Mouse (Mus musculus): ENCODE measurements around the gene Tars. TPM values are rescaled to one million over a fixed set of nuclear protein-coding genes. Genes with fewer than 3 reads are reported as not detected.
A peak's percentile ranks its signal among the peaks of the same experiment; 100 is the strongest.

Gene Tars
- 27.6 and 38.9 TPM in 2 replicates for total RNA-seq (2014; rRNA removed)
- 35.0 and 36.5 TPM in 2 replicates for polyA plus RNA-seq (2015; fragmentation: Nextera tagmentation; extraction: Ambion mirVana)

DNA sequence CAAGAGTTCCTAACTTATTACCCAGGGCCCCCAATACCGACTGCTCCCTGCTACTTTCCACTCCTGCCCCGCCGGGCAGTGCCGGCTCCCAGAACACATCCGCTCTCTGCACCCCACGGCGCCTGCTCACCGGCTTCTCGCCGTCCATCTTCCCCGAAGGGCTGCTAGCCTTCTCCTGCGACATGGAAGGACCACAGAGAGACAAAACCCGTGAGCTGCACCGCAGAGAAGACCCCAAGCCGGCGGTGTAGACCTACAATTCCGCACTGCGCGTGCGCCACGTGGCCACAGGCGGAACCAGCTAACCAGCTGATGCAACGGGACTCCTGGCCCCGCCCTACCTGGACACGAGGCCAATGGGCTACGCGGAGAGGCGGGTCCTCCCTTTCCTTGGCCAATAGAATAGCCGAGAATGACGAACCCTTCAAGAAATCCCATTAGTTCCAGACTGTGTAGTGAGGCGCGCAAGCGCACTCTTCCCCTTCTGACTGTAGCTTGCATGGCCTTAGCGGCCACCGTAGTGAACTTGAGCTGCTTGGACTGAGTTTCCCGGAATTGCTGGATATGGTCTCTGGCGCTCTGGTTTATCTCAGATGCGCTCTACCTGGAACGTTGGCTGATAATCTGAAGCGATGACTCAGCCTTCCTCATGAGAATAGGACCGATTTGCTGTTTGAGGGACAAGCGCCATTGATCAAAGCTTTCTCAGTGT is at the start of gene Tars:
Tars (minus strand) TSS at position 310 of the 712 bp plus-strand sequence.
- peak; percentile 100 for ATAC-seq

DNA sequence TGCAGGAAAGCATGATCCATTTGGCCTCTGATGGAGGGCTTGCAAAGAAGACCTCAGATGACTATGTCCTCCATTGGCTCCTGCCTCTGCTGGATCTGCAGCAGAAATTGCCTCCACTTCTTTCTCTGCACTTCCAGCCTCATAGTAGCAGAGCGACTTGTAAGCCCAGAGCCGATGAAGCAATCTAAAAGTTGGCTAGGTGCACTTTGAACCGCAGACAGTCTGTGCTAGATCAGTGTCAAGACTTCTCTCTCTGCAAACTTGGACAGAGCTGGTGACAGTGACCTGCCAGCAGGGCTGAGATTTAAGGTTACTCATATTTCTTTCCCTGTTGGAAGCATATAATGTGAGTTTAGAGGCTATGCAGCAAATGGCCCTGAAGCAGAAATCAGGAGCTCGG is 37.9 kb upstream of the Tars start:
- no peak for TF ChIP-seq CTCF (IDR thresholded peaks at IDR 0.05; ENCODE audit: low read depth)
- Histone ChIP-seq H3K27ac (ENCODE audit: low read depth, low read length) (no peak overlapping the region), H3K4me3 (ENCODE audit: low read depth, low read length) (no peak overlapping the region), H3K27me3 (ENCODE audit: insufficient read depth, low read length) (no peaks in the 10 kb centered on the region), H3K9me3 (ENCODE audit: low read length) (no peaks in the 10 kb centered on the region), H3K4me2 (ENCODE audit: low read depth) (no peak overlapping the region), H3K9ac (no peak overlapping the region), H3K36me3 (ENCODE audit: insufficient read depth) (no peaks in the 10 kb centered on the region), H3K4me1 (ENCODE audit: insufficient read depth) (no peaks in the 10 kb centered on the region)
- WGBS = 95% methylated on average over 4 of the region's 4 CpGs
- DNase-seq (no peak), ATAC-seq (no peak)

More for the DNA sequence above, at the start of gene Tars:
- H3K4me3 ChIP-seq (ENCODE audit: low read depth, low read length) = peak within 1 kb of the TSS; percentile 83
- peak within 1 kb of the TSS; percentile 29; the same call in 1 of the 2 replicates for H3K27ac ChIP-seq (ENCODE audit: low read depth, low read length)
- DNase-seq = peak; percentile 99
- H3K9me3 ChIP-seq (ENCODE audit: low read length) = no peaks in the 10 kb centered on the region
- peak within 1 kb of the TSS; percentile 67 for H3K4me2 ChIP-seq (ENCODE audit: low read depth)
- TF ChIP-seq CTCF (IDR thresholded peaks at IDR 0.05; ENCODE audit: low read depth) = peak; percentile 34; the same call in 1 of the 2 replicates
- H3K36me3 ChIP-seq (ENCODE audit: insufficient read depth) = 0 out of 2 replicates have a peak, but pooled peaks cover 4% of the 10 kb centered on the region
- H3K9ac ChIP-seq = peak within 1 kb of the TSS; percentile 70
- peaks cover 9% of the 10 kb centered on the region; the same call in 1 of the 2 replicates for H3K4me1 ChIP-seq (ENCODE audit: insufficient read depth)
- WGBS = 1% methylated on average over 42 of the region's 42 CpGs
- no peaks in the 10 kb centered on the region for H3K27me3 ChIP-seq (ENCODE audit: insufficient read depth, low read length)

DNA sequence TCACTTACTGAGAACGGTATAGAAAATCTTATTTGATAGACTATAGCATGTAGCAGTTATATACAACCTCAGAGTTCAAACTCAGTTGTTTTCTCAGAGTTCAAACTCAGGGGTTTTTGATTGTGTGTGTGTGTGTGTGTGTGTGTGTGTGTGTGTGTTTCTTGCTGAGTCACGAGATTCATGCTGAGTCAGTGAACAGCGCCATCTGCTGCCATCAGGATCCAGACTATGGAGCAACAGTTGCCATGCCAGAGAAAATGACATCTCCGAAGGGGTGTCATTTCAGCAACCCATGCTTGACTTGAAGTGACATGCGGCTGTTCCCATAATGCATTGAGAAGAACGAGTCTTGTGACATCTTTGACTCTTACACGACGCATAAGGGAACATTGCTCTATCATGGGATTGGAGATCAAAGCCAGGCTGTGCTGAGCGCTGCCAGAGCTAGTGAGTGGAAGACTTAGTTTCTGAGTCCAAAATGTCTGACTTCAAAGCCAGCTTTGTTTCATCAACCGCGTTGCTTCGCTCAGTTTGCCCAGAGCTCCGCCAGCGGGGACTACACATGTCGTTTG is 37.3 kb upstream of the Tars start:
- no peak overlapping the region for H3K27ac ChIP-seq (ENCODE audit: low read depth, low read length)
- TF ChIP-seq CTCF (IDR thresholded peaks at IDR 0.05; ENCODE audit: low read depth) = no peak
- no peaks in the 10 kb centered on the region for H3K27me3 ChIP-seq (ENCODE audit: insufficient read depth, low read length)
- WGBS = 88% methylated on average over 15 of the region's 15 CpGs
- 0 out of 2 replicates have a peak, but pooled peaks have one; percentile 16 for ATAC-seq
- H3K36me3 ChIP-seq (ENCODE audit: insufficient read depth) = no peaks in the 10 kb centered on the region
- H3K4me1 ChIP-seq (ENCODE audit: insufficient read depth) = no peaks in the 10 kb centered on the region
- no peak overlapping the region for H3K4me2 ChIP-seq (ENCODE audit: low read depth)
- H3K9me3 ChIP-seq (ENCODE audit: low read length) = no peaks in the 10 kb centered on the region
- H3K9ac ChIP-seq = no peak overlapping the region
- no peak overlapping the region for H3K4me3 ChIP-seq (ENCODE audit: low read depth, low read length)
- DNase-seq = no peak

DNA sequence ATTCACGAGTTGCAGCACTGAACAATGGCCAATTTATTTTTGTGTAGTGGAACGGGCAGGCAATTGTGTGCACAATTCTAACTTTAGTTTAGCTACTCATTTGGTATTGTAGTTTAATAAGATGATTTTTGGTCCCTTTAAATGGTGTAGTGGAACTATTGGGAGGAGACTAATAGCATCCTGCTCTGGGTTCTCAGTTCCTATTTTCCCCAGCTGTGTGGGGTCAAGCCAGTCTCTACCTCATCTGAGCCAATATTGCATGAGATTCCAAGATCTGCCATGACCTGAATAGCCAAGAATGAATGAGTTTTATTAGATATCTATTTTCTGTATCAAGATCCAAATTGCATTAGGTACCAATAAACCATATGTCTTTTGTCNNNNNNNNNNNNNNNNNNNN is 27.4 kb upstream of the Tars start:
- TF ChIP-seq CTCF (IDR thresholded peaks at IDR 0.05; ENCODE audit: low read depth) = no peak
- no peaks in the 10 kb centered on the region for H3K27me3 ChIP-seq (ENCODE audit: insufficient read depth, low read length)
- no peaks in the 10 kb centered on the region for H3K9me3 ChIP-seq (ENCODE audit: low read length)
- H3K4me1 ChIP-seq (ENCODE audit: insufficient read depth) = no peaks in the 10 kb centered on the region
- no peak overlapping the region for H3K9ac ChIP-seq
- no peaks in the 10 kb centered on the region for H3K36me3 ChIP-seq (ENCODE audit: insufficient read depth)
- H3K27ac ChIP-seq (ENCODE audit: low read depth, low read length) = no peak overlapping the region
- 35% methylated on average over 2 of the region's 2 CpGs for WGBS
- H3K4me2 ChIP-seq (ENCODE audit: low read depth) = no peak overlapping the region
- no peak overlapping the region for H3K4me3 ChIP-seq (ENCODE audit: low read depth, low read length)
- DNase-seq = no peak
- no peak for ATAC-seq

DNA sequence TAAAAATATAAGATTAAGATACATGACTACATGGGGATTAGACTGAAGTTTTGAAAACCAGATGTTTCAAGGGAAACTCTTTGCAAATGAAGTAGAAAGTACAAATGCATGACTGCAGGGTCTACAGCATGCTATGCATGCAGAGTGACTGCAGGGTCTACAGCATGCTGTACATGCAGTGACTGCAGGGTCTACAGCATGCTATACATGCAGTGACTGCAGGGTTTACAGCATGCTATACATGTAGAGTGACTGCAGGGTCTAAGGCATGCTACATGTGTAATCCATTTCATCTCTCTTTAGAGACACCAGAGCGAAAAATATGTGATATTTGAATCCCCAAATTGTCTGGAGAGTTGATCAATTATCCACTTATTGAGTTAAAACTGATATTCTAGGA is 14.0 kb upstream of the Tars start:
- H3K27me3 ChIP-seq (ENCODE audit: insufficient read depth, low read length) = no peaks in the 10 kb centered on the region
- no peak for TF ChIP-seq CTCF (IDR thresholded peaks at IDR 0.05; ENCODE audit: low read depth)
- DNase-seq (no peak), ATAC-seq (no peak)
- no peaks in the 10 kb centered on the region for H3K9me3 ChIP-seq (ENCODE audit: low read length)
- H3K27ac ChIP-seq (ENCODE audit: low read depth, low read length) = no peak overlapping the region
- no peak overlapping the region for H3K4me3 ChIP-seq (ENCODE audit: low read depth, low read length)
- H3K36me3 ChIP-seq (ENCODE audit: insufficient read depth) = no peaks in the 10 kb centered on the region
- H3K9ac ChIP-seq = no peak overlapping the region
- WGBS = 83% methylated on average over 1 of the region's 1 CpGs
- H3K4me1 ChIP-seq (ENCODE audit: insufficient read depth) = no peaks in the 10 kb centered on the region
- no peak overlapping the region for H3K4me2 ChIP-seq (ENCODE audit: low read depth)

DNA sequence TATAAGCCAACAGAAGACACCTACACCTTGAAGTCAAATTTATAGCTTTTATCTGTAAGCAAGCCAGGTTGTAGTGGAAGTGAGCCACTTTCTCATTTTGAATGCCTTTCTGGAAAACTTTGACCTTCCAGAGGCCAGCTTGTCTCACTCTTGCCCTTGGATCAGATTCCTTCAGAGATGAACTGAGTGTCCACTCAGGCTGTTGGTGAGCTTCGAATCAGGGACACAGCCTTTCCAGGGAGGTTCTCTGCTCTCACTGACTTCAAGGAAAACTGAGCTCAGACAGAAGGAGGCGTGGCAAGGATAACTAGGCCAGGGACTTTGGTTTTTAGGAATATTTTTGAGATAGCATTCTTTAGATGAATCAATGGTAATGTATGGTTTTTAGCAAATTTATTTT is 13.1 kb upstream of the Tars start:
- Histone ChIP-seq H3K4me1 (ENCODE audit: insufficient read depth) (no peaks in the 10 kb centered on the region), H3K36me3 (ENCODE audit: insufficient read depth) (no peaks in the 10 kb centered on the region), H3K4me2 (ENCODE audit: low read depth) (no peak overlapping the region), H3K9ac (no peak overlapping the region), H3K27me3 (ENCODE audit: insufficient read depth, low read length) (no peaks in the 10 kb centered on the region), H3K4me3 (ENCODE audit: low read depth, low read length) (no peak overlapping the region), H3K27ac (ENCODE audit: low read depth, low read length) (no peak overlapping the region), H3K9me3 (ENCODE audit: low read length) (no peaks in the 10 kb centered on the region)
- ATAC-seq (no peak), DNase-seq (no peak)
- WGBS = 78% methylated on average over 2 of the region's 2 CpGs
- TF ChIP-seq CTCF (IDR thresholded peaks at IDR 0.05; ENCODE audit: low read depth) = no peak

DNA sequence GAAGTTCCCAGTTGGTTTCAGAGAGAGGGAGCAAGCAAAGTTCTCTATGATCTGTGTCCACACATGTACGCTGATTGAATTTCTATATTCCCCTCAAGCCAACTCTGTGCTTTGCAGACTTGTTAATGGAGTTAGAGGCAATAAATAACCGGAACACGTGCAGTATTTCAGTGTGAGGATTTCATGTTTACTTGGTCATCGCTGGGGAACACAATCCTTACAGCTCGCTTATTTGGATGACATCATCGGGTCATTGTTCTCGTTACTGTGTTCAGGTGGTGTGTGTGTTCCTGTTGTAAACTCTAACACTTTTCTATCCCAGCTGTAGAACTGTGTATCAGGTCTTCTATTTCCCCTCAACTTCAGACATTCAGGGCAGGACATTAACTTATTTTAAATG is 12.4 kb upstream of the Tars start:
- H3K9ac ChIP-seq = no peak overlapping the region
- no peaks in the 10 kb centered on the region for H3K27me3 ChIP-seq (ENCODE audit: insufficient read depth, low read length)
- H3K27ac ChIP-seq (ENCODE audit: low read depth, low read length) = no peak overlapping the region
- H3K9me3 ChIP-seq (ENCODE audit: low read length) = no peaks in the 10 kb centered on the region
- no peaks in the 10 kb centered on the region for H3K36me3 ChIP-seq (ENCODE audit: insufficient read depth)
- no peak overlapping the region for H3K4me2 ChIP-seq (ENCODE audit: low read depth)
- TF ChIP-seq CTCF (IDR thresholded peaks at IDR 0.05; ENCODE audit: low read depth) = no peak
- DNase-seq = no peak
- no peak for ATAC-seq
- 67% methylated on average over 7 of the region's 7 CpGs for WGBS
- no peaks in the 10 kb centered on the region for H3K4me1 ChIP-seq (ENCODE audit: insufficient read depth)
- no peak overlapping the region for H3K4me3 ChIP-seq (ENCODE audit: low read depth, low read length)
